Mouse (Mus musculus): Measurements from ENCODE around the gene Rps3.

DNA sequence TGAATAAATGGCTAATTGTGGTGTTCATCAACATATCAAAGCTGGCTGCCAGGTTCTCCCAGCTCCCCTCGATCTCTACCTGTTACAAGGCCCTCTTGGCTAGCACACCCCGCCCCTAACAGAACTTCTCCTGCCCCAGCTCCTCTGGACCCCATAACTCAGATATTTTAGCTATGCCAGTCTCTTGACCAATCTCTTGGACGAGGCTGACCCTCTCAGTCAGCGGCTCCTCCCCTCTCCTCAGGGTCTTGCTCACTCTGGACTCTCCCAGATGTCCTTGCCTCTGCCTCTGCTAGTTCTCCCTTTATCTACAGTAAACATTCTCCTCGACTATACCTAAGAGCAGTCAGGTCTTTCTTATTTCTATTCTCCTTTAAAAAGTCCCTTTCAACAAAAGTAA lies 17.1 kb upstream of the Rps3 start:
- TF ChIP-seq EP300 (IDR thresholded peaks at IDR 0.05; ENCODE audit: low read depth) (no peak), CTCF (IDR thresholded peaks at IDR 0.05; ENCODE audit: low read depth) (no peak)

Measured in liver, embryonic 14.5 days (tissue).